Mouse (Mus musculus): ENCODE data around the gene Tnxb. TPM values are rescaled to one million over a fixed set of nuclear protein-coding genes. Genes with fewer than 3 reads are reported as not detected.

The Tnxb gene
- polyA plus RNA-seq, 1 experiment from 2014 or later: 1.1 TPM

- WGBS: 80% methylated on average over 7 of the region's 7 CpGs
- Histone ChIP-seq H3K27me3 (ENCODE audit: control insufficient read depth, insufficient read depth, low read length) (no peaks in the 10 kb centered on the region), H3K4me1 (ENCODE audit: control insufficient read depth, insufficient read depth, low read length) (peaks cover 7% of the 10 kb centered on the region; the same call in 1 of the 2 replicates), H3K9ac (replicated peaks; ENCODE audit: low read depth, low read length) (no peak overlapping the region), H3K36me3 (ENCODE audit: control insufficient read depth, insufficient read depth, low read length) (no peaks in the 10 kb centered on the region), H3K27ac (ENCODE audit: low read length) (no peak overlapping the region), H3K9me3 (ENCODE audit: control insufficient read depth, low read depth, low read length) (no peaks in the 10 kb centered on the region), H3K4me2 (replicated peaks; ENCODE audit: low read depth, low read length) (no peak overlapping the region), H3K4me3 (ENCODE audit: low read depth, low read length) (no peak overlapping the region)
- ATAC-seq (ENCODE audit: insufficient number of reproducible peaks, insufficient read depth, low FRiP score, low read depth): no peak
Observed at GRCm38 (mm10) chr17:34639461-34640255, 30.7 kb upstream of the Tnxb start.

GRCm38 (mm10) chr17:34640778-34641601 lies 29.3 kb upstream of the Tnxb start:
- H3K36me3 ChIP-seq (ENCODE audit: control insufficient read depth, insufficient read depth, low read length): no peaks in the 10 kb centered on the region
- no peak overlapping the region for H3K4me3 ChIP-seq (ENCODE audit: low read depth, low read length)
- H3K4me2 ChIP-seq (replicated peaks; ENCODE audit: low read depth, low read length): no peak overlapping the region
- H3K9me3 ChIP-seq (ENCODE audit: control insufficient read depth, low read depth, low read length): no peaks in the 10 kb centered on the region
- no peaks in the 10 kb centered on the region for H3K27me3 ChIP-seq (ENCODE audit: control insufficient read depth, insufficient read depth, low read length)
- peak overlapping the region; percentile 82 for H3K27ac ChIP-seq (ENCODE audit: low read length)
- ATAC-seq (ENCODE audit: insufficient number of reproducible peaks, insufficient read depth, low FRiP score, low read depth): no peak; the same call in 1 of the 2 replicates
- WGBS: 15% methylated on average over 11 of the region's 11 CpGs
- H3K4me1 ChIP-seq (ENCODE audit: control insufficient read depth, insufficient read depth, low read length): peaks cover 7% of the 10 kb centered on the region; the same call in 1 of the 2 replicates
- H3K9ac ChIP-seq (replicated peaks; ENCODE audit: low read depth, low read length): 0 out of 2 replicates have a peak overlapping the region, but pooled peaks have one; percentile 14

GRCm38 (mm10) chr17:34641945-34642344 lies 28.4 kb upstream of the Tnxb start:
- no peaks in the 10 kb centered on the region for H3K36me3 ChIP-seq (ENCODE audit: control insufficient read depth, insufficient read depth, low read length)
- H3K4me1 ChIP-seq (ENCODE audit: control insufficient read depth, insufficient read depth, low read length): peaks cover 7% of the 10 kb centered on the region; the same call in 1 of the 2 replicates
- H3K4me3 ChIP-seq (ENCODE audit: low read depth, low read length): no peak overlapping the region
- H3K4me2 ChIP-seq (replicated peaks; ENCODE audit: low read depth, low read length): no peak overlapping the region
- WGBS: 84% methylated on average over 3 of the region's 3 CpGs
- ATAC-seq (ENCODE audit: insufficient number of reproducible peaks, insufficient read depth, low FRiP score, low read depth): no peak
- H3K27ac ChIP-seq (ENCODE audit: low read length): no peak overlapping the region
- H3K9ac ChIP-seq (replicated peaks; ENCODE audit: low read depth, low read length): no peak overlapping the region
- no peaks in the 10 kb centered on the region for H3K27me3 ChIP-seq (ENCODE audit: control insufficient read depth, insufficient read depth, low read length)
- no peaks in the 10 kb centered on the region for H3K9me3 ChIP-seq (ENCODE audit: control insufficient read depth, low read depth, low read length)

GRCm38 (mm10) chr17:34643379-34643778 lies 27.0 kb upstream of the Tnxb start:
- Histone ChIP-seq H3K27ac (ENCODE audit: low read length) (no peak overlapping the region), H3K4me2 (replicated peaks; ENCODE audit: low read depth, low read length) (no peak overlapping the region), H3K27me3 (ENCODE audit: control insufficient read depth, insufficient read depth, low read length) (no peaks in the 10 kb centered on the region), H3K9me3 (ENCODE audit: control insufficient read depth, low read depth, low read length) (no peaks in the 10 kb centered on the region), H3K36me3 (ENCODE audit: control insufficient read depth, insufficient read depth, low read length) (no peaks in the 10 kb centered on the region), H3K9ac (replicated peaks; ENCODE audit: low read depth, low read length) (no peak overlapping the region), H3K4me3 (ENCODE audit: low read depth, low read length) (no peak overlapping the region), H3K4me1 (ENCODE audit: control insufficient read depth, insufficient read depth, low read length) (peaks cover 14% of the 10 kb centered on the region; the same call in 1 of the 2 replicates)
- 87% methylated on average over 4 of the region's 4 CpGs for WGBS
- no peak for ATAC-seq (ENCODE audit: insufficient number of reproducible peaks, insufficient read depth, low FRiP score, low read depth)

- Histone ChIP-seq H3K4me1 (ENCODE audit: control insufficient read depth, insufficient read depth, low read length) (peaks cover 14% of the 10 kb centered on the region; the same call in 1 of the 2 replicates), H3K9ac (replicated peaks; ENCODE audit: low read depth, low read length) (no peak overlapping the region), H3K27ac (ENCODE audit: low read length) (no peak overlapping the region), H3K27me3 (ENCODE audit: control insufficient read depth, insufficient read depth, low read length) (no peaks in the 10 kb centered on the region), H3K4me3 (ENCODE audit: low read depth, low read length) (no peak overlapping the region), H3K36me3 (ENCODE audit: control insufficient read depth, insufficient read depth, low read length) (no peaks in the 10 kb centered on the region), H3K9me3 (ENCODE audit: control insufficient read depth, low read depth, low read length) (no peaks in the 10 kb centered on the region), H3K4me2 (replicated peaks; ENCODE audit: low read depth, low read length) (no peak overlapping the region)
- no peak for ATAC-seq (ENCODE audit: insufficient number of reproducible peaks, insufficient read depth, low FRiP score, low read depth)
- 85% methylated on average over 10 of the region's 10 CpGs for WGBS
Observed at GRCm38 (mm10) chr17:34643944-34644343, 26.4 kb upstream of the Tnxb start.

- Histone ChIP-seq H3K9me3 (ENCODE audit: control insufficient read depth, low read depth, low read length) (no peaks in the 10 kb centered on the region), H3K27me3 (ENCODE audit: control insufficient read depth, insufficient read depth, low read length) (no peaks in the 10 kb centered on the region), H3K4me3 (ENCODE audit: low read depth, low read length) (peak within 1 kb of the TSS; percentile 52), H3K4me1 (ENCODE audit: control insufficient read depth, insufficient read depth, low read length) (peaks cover 14% of the 10 kb centered on the region; the same call in 1 of the 2 replicates), H3K4me2 (replicated peaks; ENCODE audit: low read depth, low read length) (peak within 1 kb of the TSS; percentile 60), H3K27ac (ENCODE audit: low read length) (peak within 1 kb of the TSS; percentile 63; the same call in 1 of the 2 replicates), H3K9ac (replicated peaks; ENCODE audit: low read depth, low read length) (peak within 1 kb of the TSS; percentile 56), H3K36me3 (ENCODE audit: control insufficient read depth, insufficient read depth, low read length) (peaks cover 3% of the 10 kb centered on the region; the same call in 1 of the 2 replicates)
- under 1% methylated on average over 16 of the region's 16 CpGs for WGBS
- ATAC-seq (ENCODE audit: insufficient number of reproducible peaks, insufficient read depth, low FRiP score, low read depth): peak; percentile 82
Observed at GRCm38 (mm10) chr17:34644608-34645007, 25.7 kb upstream of the Tnxb start, which contains the start of gene Fkbpl. Fkbpl (plus strand) TSS chr17:34644764.

GRCm38 (mm10) chr17:34645256-34645829 lies 25.0 kb upstream of the Tnxb start:
- H3K9me3 ChIP-seq (ENCODE audit: control insufficient read depth, low read depth, low read length): no peaks in the 10 kb centered on the region
- H3K4me1 ChIP-seq (ENCODE audit: control insufficient read depth, insufficient read depth, low read length): peaks cover 14% of the 10 kb centered on the region; the same call in 1 of the 2 replicates
- H3K27me3 ChIP-seq (ENCODE audit: control insufficient read depth, insufficient read depth, low read length): no peaks in the 10 kb centered on the region
- peaks cover 8% of the 10 kb centered on the region for H3K36me3 ChIP-seq (ENCODE audit: control insufficient read depth, insufficient read depth, low read length)
- 49% methylated on average over 10 of the region's 10 CpGs for WGBS
- peak overlapping the region; percentile 60 for H3K4me2 ChIP-seq (replicated peaks; ENCODE audit: low read depth, low read length)
- peak overlapping the region; percentile 56; the same call in 1 of the 2 replicates for H3K9ac ChIP-seq (replicated peaks; ENCODE audit: low read depth, low read length)
- no peak overlapping the region for H3K27ac ChIP-seq (ENCODE audit: low read length)
- no peak for ATAC-seq (ENCODE audit: insufficient number of reproducible peaks, insufficient read depth, low FRiP score, low read depth)
- H3K4me3 ChIP-seq (ENCODE audit: low read depth, low read length): peak overlapping the region; percentile 52
